17 mouse cellular contexts compared by ENCODE assay signal in the genomic region with DNA sequence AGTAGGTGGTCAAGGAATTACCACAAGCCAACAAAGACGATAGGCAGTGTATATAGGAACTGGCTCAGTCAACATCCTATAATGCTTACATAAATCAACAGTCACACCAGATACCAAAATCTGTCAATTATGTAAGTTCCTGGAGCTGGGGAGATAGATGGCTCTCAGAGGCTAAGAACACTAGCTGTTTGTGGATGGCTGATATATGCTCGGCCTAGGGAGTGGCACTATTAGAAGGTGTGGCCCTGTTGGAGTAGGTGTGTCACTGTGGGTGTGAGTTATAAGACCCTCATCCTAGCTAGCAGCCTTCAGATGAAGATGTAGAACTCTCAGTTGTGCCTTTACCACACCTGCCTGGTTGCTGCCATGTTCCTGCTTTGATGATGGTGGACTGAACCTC. TPM values are rescaled to one million over a fixed set of nuclear protein-coding genes. Genes with fewer than 3 reads are reported as not detected.
"Had no signal": no experiment of that assay in that cellular context is flagged by ENCODE, and none has a peak within 500 bp of the region (broad histone marks: within the 10 kb centered on the region; RNA-seq: fewer than 3 reads in every experiment).

No protein-coding gene starts in this region.

- H3K4me3 ChIP-seq: lung, embryonic 15.5 days; midbrain, embryonic 13.5 days; myocyte; neural tube, embryonic 13.5 days had no signal

- H3K27ac ChIP-seq: lung, embryonic 15.5 days; midbrain, embryonic 13.5 days; neural tube, embryonic 13.5 days had no signal

- H3K36me3 ChIP-seq: lung, embryonic 15.5 days; midbrain, embryonic 13.5 days had no signal

- H3K27me3 ChIP-seq: lung, embryonic 15.5 days; midbrain, embryonic 13.5 days; neural tube, embryonic 13.5 days had no signal

- ATAC-seq: intestine, embryonic 16.5 days; midbrain, embryonic 13.5 days; midbrain, embryonic 16.5 days had no signal

- H3K9ac ChIP-seq: lung, embryonic 15.5 days; midbrain, embryonic 13.5 days; neural tube, embryonic 13.5 days had no signal

- H3K4me2 ChIP-seq: lung, embryonic 15.5 days; midbrain, embryonic 13.5 days; neural tube, embryonic 13.5 days had no signal

- DNase-seq: kidney, adult 18-20 months; kidney, adult 9 months; kidney, postnatal 14 days; kidney, postnatal 4 days; lung, adult 18-20 months; lung, postnatal 10 days; lung, postnatal 36 days; retina, postnatal 1 day; thymus, adult 18-20 months; thymus, postnatal 36 days had no signal

- H3K9me3 ChIP-seq: lung, embryonic 15.5 days; midbrain, embryonic 13.5 days; neural tube, embryonic 13.5 days had no signal

RNA-seq across cellular contexts. Expression of a gene that starts 43.2 kb away (rescaled TPM):
- total RNA-seq: layer of hippocampus, postnatal 14 days had no signal
- polyA plus RNA-seq: lung, embryonic 15.5 days had no signal
